Mouse (Mus musculus) liver, embryonic 18 days (tissue): Measurements from ENCODE around the gene 1110017D15Rik. TPM values are rescaled to one million over a fixed set of nuclear protein-coding genes. Genes with fewer than 3 reads are reported as not detected.

Experiments used
- polyA plus RNA-seq: library from polyadenylated mRNA; depleted of rRNA; stranded (reverse); fragments of >200 nt; gene quantifications from 2 replicates; pipeline ENCODE4 v1.2.3, GENCODE M21; 2012; rRNA removed

1110017D15Rik gene
- 0.02 and 0.03 TPM in 2 replicates for polyA plus RNA-seq

GRCm38 (mm10) chr4:41517233-41517632 lies at the start of gene 1110017D15Rik:
TSS of gene 1110017D15Rik (minus strand) at chr4:41517333.

GRCm38 (mm10) chr4:41502986-41503412 lies 14.1 kb downstream of the 1110017D15Rik start, which contains the start of gene AI464131:
TSS of gene AI464131 (minus strand) at chr4:41503076.

DNA sequence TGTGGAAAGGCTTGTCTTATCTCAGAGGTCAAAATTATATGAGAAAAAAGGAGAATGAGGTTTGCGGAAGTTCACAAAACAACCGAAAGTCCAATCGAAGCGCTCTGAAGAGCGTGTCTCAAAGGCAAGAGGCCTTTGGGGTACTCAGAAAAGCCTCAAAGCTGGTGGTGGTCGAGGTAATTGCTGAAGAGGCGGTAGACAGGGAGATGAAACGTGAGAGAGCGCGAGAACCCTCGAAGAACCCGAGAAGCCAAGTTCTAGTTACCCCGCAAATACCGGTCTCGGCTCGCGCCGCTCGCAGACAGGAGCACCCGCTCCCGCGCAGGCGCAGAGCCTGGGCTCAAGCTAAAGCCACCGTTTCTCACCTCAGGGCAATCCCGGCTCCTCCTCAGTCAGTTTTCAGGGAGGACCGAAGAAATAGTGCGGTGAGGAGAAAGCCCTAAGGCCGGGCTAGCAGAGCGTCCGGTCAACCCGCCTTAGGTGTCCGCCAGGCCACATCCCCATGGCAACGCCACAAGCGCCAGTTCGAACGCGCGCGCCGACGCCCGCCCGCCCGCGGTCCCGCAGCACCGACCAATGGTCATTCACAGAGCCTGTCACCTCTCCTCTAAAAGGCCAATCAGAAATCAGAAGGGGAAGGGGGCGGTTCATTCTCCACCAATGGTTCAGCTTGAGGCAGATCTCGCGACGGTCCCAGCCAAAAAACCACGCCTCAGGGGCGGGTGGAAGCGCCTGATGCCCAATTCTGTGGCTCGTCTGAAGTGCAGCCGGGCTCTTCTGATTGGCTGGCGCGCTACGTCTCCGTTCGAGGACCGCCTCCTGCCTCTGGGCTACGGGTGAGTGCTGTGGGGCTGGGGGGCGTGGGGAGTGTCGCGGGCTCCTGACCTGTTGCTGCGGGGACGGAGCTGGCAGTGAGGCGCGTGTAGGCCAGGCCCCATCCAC lies 52.5 kb downstream of the 1110017D15Rik start, which contains the start of the genes Kif24 and Nudt2:
TSS of gene Kif24 (minus strand) at position 543 of the 942 bp plus-strand sequence.
TSS of gene Nudt2 (plus strand) at position 807 of the 942 bp plus-strand sequence.

Other genes starting within 250 kb of the 1110017D15Rik start
- 8.2 and 9.7 TPM in 2 replicates for gene Ubap2, start 242.2 kb downstream of the 1110017D15Rik start, polyA plus RNA-seq
- gene Dcaf12, start 202.4 kb downstream of the 1110017D15Rik start, polyA plus RNA-seq: 26.1 and 26.8 TPM in 2 replicates
- 18.2 and 20.4 TPM in 2 replicates for gene Ubap1, start 168.3 kb downstream of the 1110017D15Rik start, polyA plus RNA-seq
- 1.8 and 1.9 TPM in 2 replicates for gene Kif24, start 52.4 kb downstream of the 1110017D15Rik start, polyA plus RNA-seq
- 11.7 and 12.6 TPM in 2 replicates for gene Nudt2, start 52.2 kb downstream of the 1110017D15Rik start, polyA plus RNA-seq
- gene AI464131, start 14.3 kb downstream of the 1110017D15Rik start, polyA plus RNA-seq: 2.4 and 2.8 TPM in 2 replicates
- 2.5 and 2.7 TPM in 2 replicates for gene Fam219a, start 52.2 kb upstream of the 1110017D15Rik start, polyA plus RNA-seq
- 3.5 and 3.7 TPM in 2 replicates for gene Dnaic1, start 52.4 kb upstream of the 1110017D15Rik start, polyA plus RNA-seq
- gene Enho, start 123.0 kb upstream of the 1110017D15Rik start, polyA plus RNA-seq: 5.7 and 5.8 TPM in 2 replicates
- 0.30 and 0.56 TPM in 2 replicates for gene Cntfr, start 179.8 kb upstream of the 1110017D15Rik start, polyA plus RNA-seq
- 23.0 and 25.1 TPM in 2 replicates for gene Il11ra1, start 182.7 kb upstream of the 1110017D15Rik start, polyA plus RNA-seq
- gene Rpp25l, start 196.2 kb upstream of the 1110017D15Rik start, polyA plus RNA-seq: 20.0 and 24.3 TPM in 2 replicates
- gene Dctn3, start 205.8 kb upstream of the 1110017D15Rik start, polyA plus RNA-seq: 34.3 and 35.2 TPM in 2 replicates
- 0.03 TPM in 1 of 2 replicates, not detected in the other for gene Arid3c, start 213.8 kb upstream of the 1110017D15Rik start, polyA plus RNA-seq
- 79.5 and 86.9 TPM in 2 replicates for gene Galt, start 237.9 kb upstream of the 1110017D15Rik start, polyA plus RNA-seq
- gene Sigmar1, start 238.8 kb upstream of the 1110017D15Rik start, polyA plus RNA-seq: 78.6 and 102 TPM in 2 replicates